Mouse (Mus musculus): ENCODE measurements around the gene Ifitm10.
"Not testable (repeated sequence)": the region's sequence is repeated elsewhere in the genome, so short reads cannot be mapped to it uniquely, and the experiment has no call there.

- peak; percentile 68 for TF ChIP-seq CTCF (IDR thresholded peaks at IDR 0.05; ENCODE audit: insufficient read depth, low read length)
- not testable (repeated sequence) for TF ChIP-seq POLR2A (IDR thresholded peaks at IDR 0.05; ENCODE audit: borderline replicate concordance, extremely low read depth, low read depth, low read length)
Measured at GRCm38 (mm10) chr7:142278183-142278582, 95.4 kb downstream of the Ifitm10 start.

Measured in lung, adult 2 months (tissue).